Mouse (Mus musculus): ENCODE results near the gene Trpv1. TPM values are rescaled to one million over a fixed set of nuclear protein-coding genes. Genes with fewer than 3 reads are reported as not detected.

Gene Trpv1
- not detected for total RNA-seq (2021)

DNA sequence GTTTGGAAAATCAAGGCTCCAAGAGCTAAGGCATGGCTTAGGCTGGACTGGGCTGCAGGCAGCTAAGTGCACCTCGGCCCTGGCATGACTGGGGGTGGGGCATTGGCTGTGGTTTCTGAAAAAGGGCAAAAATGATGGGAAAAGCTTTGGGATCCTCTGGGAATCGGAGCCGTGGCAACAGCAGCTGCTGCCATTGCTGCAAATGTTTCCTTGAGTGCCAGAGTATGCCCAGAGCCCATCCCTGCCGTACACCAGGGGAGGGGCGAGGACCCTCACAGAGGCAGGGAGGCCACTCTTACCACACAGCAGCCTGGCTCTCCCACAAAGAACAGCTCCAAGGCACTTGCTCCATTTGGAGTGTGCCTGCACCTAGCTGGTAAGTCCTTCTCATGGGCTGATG lies at the start of gene Trpv1:
Trpv1 (plus strand) TSS at position 301 of the 400 bp plus-strand sequence.
- intact Hi-C loops (cut with DNase I), result no loop called here
- no peak for DNase-seq

- intact Hi-C loops (cut with DNase I), result no loop called here
These were observed 48.0 kb upstream of the Trpv1 start for GRCm38 (mm10) chr11:73185872-73186615.

GRCm38 (mm10) chr11:73187231-73187630 lies 46.9 kb upstream of the Trpv1 start:
- no peak for DNase-seq
- intact Hi-C loops (cut with DNase I), result no loop called here

More at GRCm38 (mm10) chr11:73185872-73186615, 48.0 kb upstream of the Trpv1 start:
- no peak for DNase-seq

DNA sequence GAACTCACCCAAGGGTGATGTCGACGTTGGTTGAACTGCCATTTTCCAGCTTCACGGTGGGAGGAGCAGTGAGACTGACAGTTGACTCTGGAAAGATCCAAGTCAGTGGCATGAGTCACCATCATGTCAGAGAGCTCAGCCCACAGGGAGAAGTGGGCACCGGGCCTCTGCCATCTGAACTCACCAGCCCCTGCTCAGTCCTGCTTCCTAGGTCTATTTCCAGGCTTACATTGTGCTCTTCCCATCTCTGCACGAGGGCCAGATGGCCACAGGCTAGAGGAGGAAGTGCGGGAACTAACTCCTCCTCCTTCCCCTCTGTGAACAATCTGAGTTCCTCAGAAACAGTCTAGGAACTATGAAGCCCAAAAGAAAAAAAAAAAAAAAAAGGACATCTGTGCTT lies 41.0 kb upstream of the Trpv1 start:
- DNase-seq, result no peak
- intact Hi-C loops (cut with DNase I), result no loop called here

- no peak for DNase-seq
- intact Hi-C loops (cut with DNase I), result no loop called here
These were observed 39.6 kb upstream of the Trpv1 start for GRCm38 (mm10) chr11:73194444-73194843.

GRCm38 (mm10) chr11:73198190-73198589 lies 35.9 kb upstream of the Trpv1 start:
- no peak for DNase-seq
- intact Hi-C loops (cut with DNase I), result loop anchor here (2.0 kb wide), 2 partner anchors 21 to 59 kb away; partner anchors contain the start of genes Emc6, Haspin and Tax1bp3

GRCm38 (mm10) chr11:73198603-73199229 lies 35.4 kb upstream of the Trpv1 start, which contains the start of gene Ctns:
Gene Ctns (minus strand): TSS chr11:73199042.
- intact Hi-C loops (cut with DNase I), result loop anchor here (2.0 kb wide), 2 partner anchors 22 to 60 kb away; partner anchors contain the start of genes Emc6, Haspin and Tax1bp3
- DNase-seq, result no peak

- DNase-seq, result peak; percentile 92 to 95
- intact Hi-C loops (cut with DNase I), result loop anchor here (2.0 kb wide), 2 partner anchors 22 to 60 kb away; partner anchors contain the start of genes Emc6, Haspin and Tax1bp3
These were observed 34.8 kb upstream of the Trpv1 start, which contains the start of gene Shpk for GRCm38 (mm10) chr11:73199230-73199712. Gene Shpk (plus strand): TSS chr11:73199460.

- no peak for DNase-seq
- intact Hi-C loops (cut with DNase I), result loop anchor here (2.0 kb wide), 2 partner anchors 23 to 61 kb away; partner anchors contain the start of genes Emc6, Haspin and Tax1bp3
These were observed 34.2 kb upstream of the Trpv1 start for GRCm38 (mm10) chr11:73199879-73200278.

GRCm38 (mm10) chr11:73201021-73201420 lies 33.1 kb upstream of the Trpv1 start:
- intact Hi-C loops (cut with DNase I), result no loop called here

DNA sequence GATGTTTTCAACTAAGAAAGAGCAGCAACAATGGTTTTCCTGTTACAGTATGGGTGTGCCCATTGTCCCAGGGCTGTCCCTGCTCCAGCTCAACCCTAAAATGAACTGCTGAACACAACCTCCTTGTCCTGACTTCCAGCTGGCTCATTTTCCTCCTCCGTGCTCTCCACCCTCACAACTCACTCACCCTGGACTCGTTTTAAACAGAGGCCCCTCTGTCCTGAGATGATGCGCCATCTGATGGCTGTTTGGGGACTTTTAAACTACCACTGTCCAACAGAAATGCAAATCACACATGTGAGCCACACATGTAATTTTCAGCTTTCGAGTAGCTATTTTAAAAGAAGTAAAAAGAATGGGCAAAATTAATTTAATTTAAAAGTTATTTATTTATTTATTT lies 32.5 kb upstream of the Trpv1 start:
- DNase-seq, result peak in 1 of 2 experiments; percentile 14
- intact Hi-C loops (cut with DNase I), result no loop called here

More at GRCm38 (mm10) chr11:73201021-73201420, 33.1 kb upstream of the Trpv1 start:
- DNase-seq, result peak in 1 of 2 experiments; percentile 21

GRCm38 (mm10) chr11:73203895-73204294 lies 30.2 kb upstream of the Trpv1 start:
- DNase-seq, result no peak
- intact Hi-C loops (cut with DNase I), result no loop called here

GRCm38 (mm10) chr11:73205194-73205593 lies 28.9 kb upstream of the Trpv1 start:
- DNase-seq, result no peak
- intact Hi-C loops (cut with DNase I), result no loop called here

- intact Hi-C loops (cut with DNase I), result no loop called here
- DNase-seq, result no peak
These were observed 26.5 kb upstream of the Trpv1 start for GRCm38 (mm10) chr11:73207621-73208020.

- DNase-seq, result no peak
- intact Hi-C loops (cut with DNase I), result no loop called here
These were observed 20.1 kb upstream of the Trpv1 start for GRCm38 (mm10) chr11:73213956-73214355.

DNA sequence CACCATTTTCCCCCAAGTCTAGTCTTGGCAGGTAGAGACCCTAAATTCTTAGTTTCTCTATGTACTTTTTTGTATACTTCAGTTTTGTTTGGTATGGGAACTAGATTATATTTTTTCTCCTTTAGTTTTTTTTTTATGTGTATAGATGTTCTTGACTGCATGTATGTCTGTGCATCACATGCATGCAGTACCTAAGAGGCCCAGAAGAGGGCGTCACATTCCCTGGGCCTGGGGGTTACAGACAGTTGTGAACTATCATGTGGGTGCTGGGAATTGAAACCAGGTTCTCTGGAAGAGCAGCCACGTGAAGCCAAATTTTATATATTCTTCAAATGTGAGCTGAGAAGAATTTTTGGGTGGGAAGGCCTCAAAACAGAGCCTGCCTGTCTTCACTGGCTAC lies 14.4 kb upstream of the Trpv1 start:
- no peak for DNase-seq
- intact Hi-C loops (cut with DNase I), result no loop called here

DNA sequence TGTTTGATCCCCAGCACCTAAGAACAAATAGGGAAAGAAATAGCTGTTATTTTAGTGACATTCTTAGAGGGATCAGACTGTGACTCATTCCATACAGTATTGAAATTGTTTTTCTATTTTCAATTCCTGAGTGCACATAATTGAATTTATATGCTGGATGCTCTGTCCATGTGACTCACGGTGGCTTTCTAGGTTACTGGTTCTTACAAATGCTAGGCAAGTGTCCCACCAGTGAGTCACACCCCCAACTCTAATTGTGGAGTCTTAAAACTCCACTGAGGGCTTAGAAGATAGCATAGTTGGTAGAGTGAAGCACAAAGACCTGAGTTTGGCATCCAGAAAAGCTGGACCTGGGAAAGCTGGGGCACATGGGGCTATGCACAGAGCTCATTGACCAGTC lies 13.4 kb upstream of the Trpv1 start:
- DNase-seq, result no peak
- intact Hi-C loops (cut with DNase I), result no loop called here

DNA sequence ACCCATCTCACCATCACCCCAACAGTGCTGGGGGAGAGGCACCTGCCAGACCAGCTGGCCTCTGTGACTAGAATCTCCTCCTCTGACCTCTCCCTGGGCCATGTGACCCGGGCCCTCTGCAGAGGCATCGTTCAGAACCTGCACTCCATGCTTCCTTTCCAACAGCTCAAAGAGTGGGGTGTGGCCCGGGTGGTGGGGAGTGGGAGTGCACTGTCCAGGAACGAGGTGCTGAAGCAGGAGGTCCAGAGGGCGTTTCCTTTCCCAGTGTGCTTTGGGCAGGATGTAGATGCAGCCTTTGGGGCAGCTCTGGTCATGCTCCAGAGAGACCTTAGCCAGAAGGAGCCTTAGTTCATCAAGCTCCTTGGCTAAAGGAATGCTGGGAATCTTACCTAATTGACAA lies 11.2 kb upstream of the Trpv1 start:
- no peak for DNase-seq
- intact Hi-C loops (cut with DNase I), result no loop called here

- DNase-seq, result peak in 1 of 2 experiments; percentile 34
- intact Hi-C loops (cut with DNase I), result no loop called here
These were observed 10.1 kb upstream of the Trpv1 start for GRCm38 (mm10) chr11:73223966-73224365.

- intact Hi-C loops (cut with DNase I), result no loop called here
- no peak for DNase-seq
These were observed 8.2 kb upstream of the Trpv1 start for GRCm38 (mm10) chr11:73225856-73226255.

DNA sequence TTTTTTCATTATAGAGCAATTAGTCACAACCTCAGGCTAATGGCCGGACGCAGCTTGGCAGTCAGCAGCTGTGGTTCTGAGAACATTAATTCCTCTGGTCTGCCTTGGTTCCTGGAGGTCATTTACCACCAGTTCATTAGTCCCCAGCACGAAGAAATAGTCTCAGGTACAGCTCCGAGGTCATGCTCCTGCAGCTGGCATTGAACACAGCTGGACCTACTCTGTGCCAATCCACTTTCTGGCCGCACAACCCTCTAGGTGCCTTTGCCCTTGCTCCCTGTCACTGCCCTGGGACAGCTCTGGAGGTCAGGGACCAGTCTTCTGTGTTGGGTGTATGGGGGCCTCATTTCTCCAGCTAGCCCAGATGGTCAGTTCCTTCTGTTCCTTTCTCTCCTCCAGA lies 5.2 kb upstream of the Trpv1 start:
- no peak for DNase-seq
- intact Hi-C loops (cut with DNase I), result no loop called here
